Mouse (Mus musculus): ENCODE data around the gene Btbd17. TPM values are rescaled to one million over a fixed set of nuclear protein-coding genes. Genes with fewer than 3 reads are reported as not detected.

The Btbd17 gene
- total RNA-seq, 2 experiments from 2014 or later = not detected

DNA sequence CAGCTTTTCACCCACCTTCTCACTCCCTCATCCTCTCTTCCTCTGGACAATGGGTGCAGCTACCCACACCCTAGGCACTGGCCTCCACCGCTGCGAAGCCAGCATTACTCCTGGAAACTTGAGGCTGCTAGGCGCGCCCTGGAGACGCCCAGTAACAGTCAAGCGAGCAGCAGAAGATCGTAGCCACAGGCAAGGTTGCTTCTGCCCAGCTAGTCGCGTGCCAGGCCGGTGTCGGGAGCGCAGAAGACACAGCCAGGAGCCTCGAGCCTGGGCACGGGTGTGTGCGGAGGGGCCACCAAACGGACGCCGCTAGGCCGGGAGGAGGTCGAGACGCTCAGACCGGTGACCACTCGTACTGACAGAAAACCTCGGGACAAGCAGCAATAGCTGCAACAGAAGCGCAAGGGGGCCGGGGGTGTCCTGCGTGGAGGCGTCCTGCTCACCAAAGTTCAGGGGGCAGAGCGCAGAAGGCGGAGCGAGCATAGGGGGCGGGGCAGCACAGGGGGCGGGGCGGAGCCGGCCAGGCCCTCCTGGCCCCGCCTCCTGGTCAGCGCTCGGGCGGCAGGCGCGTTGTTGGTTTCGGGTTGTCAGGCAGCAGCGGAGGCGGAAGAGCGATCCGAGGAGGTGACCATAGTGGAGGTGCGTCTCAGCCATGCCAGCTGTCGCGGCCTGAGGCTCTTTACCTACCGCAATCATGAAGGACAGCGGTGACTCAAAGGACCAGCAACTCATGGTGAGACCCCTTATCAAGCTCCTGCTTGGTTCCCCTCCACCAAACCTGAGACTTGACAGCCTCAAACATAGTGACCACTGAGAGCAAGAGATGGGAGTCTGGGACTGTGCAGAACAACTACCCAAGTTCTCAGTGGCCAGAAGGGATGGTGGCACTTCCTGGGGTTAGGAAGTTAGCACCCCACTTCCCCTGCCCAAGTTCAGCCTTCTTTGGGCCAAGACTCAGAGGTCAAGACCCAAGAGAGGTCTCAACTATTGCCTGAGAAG lies 30.6 kb downstream of the Btbd17 start, which contains the start of gene Kif19a:
Gene Kif19a, plus strand, starts transcription at position 569 of the 999 bp plus-strand sequence.
- DNase-seq = peak; percentile 82 to 87

DNA sequence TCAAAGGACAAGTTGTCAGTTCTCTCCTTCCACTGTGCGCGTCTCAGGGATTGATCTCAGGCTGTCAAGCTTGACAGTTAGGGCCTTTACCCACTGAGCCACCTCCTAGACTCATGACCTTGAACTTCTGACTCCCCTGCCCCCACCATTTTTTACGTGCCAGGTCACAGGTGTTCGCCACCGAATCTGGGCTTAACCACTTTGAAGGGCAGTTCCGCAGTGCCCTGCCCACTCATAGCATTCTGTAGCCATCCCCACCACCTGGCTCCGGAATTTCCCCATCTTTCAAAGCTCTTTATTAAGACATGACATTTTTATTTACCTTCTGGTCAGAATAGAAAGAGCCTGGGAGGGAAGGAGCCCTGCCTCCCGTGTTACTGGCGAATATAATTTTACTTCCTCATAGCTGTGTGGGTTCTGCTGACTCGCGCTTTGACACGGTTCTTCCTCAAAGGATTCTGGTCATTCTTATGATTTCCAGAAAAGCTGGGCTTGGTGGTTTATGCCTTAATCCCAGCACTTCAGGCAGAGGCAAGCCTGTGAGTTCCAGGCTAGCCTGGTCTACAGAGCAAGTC lies 48.1 kb downstream of the Btbd17 start:
- DNase-seq = no peak

DNA sequence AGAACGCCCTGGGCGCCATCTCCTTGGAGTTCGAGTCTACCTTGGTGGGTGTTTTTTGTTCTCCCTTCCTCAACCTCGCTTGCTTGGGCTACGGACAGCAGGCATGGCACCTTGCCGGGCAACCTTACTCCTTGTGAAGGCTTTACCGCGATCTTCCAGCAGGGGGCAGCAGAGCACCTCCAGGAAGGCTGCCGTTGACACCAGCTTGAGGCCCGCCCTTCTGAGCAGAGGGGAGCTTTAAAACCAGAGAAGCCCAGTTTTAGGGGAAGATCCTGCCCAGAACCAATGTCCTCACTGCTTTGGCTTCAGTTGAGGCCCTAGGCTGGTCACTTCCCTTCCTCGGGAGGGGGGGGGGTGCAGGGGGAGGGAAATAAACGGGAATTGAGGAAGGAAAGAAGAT lies 50.6 kb downstream of the Btbd17 start:
- DNase-seq = peak; percentile 92 to 93

DNA sequence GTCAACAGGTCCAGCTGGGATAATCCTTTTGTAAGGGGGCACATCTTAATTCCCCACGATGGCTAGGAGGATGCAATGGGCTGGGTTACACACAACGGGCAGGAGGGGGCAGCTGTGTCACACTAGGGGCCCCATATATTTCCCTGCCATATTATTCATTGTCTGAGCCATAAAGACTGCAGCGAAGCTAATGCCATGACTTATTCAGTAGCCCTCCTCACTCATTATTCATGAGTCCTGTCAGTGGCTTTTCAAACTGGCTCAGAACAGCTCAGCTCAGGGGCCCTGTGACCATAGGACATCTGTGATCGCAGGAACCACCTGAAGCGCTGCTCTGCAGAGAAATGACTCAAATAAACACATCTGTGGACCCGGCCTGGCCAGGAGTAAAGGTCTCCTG lies 54.3 kb downstream of the Btbd17 start:
- no peak for DNase-seq

Other genes with a start within 250 kb of the Btbd17 start
- 1,000 to 10,000 TPM; 1,120 to 1,187 TPM for gene Rpl38, start 127.4 kb downstream of the Btbd17 start, total RNA-seq (2021)
- gene Ttyh2, start 120.5 kb downstream of the Btbd17 start, total RNA-seq (2021) = 100 to 1,000 TPM in 1 of 2 experiments, 10 to 100 TPM in 1; 64.3 to 124 TPM
- under 1 TPM; 0.23 to 0.36 TPM for gene Dnaic2, start 68.5 kb downstream of the Btbd17 start, total RNA-seq (2021)
- under 1 TPM; 0.63 TPM for gene Kif19a, start 30.6 kb downstream of the Btbd17 start, total RNA-seq (2021)
- gene Gpr142, start 3.0 kb upstream of the Btbd17 start, total RNA-seq (2021) = not detected
- gene Gprc5c, start 55.2 kb upstream of the Btbd17 start, total RNA-seq (2021) = 1 to 10 TPM; 6.9 to 8.8 TPM
- gene Cd300a, start 94.1 kb upstream of the Btbd17 start, total RNA-seq (2021) = 1 to 10 TPM; 1.4 to 2.4 TPM
- gene Cd300lb, start 138.4 kb upstream of the Btbd17 start, total RNA-seq (2021) = 1 to 10 TPM in 1 of 2 experiments, under 1 TPM in 1; 0.89 to 1.5 TPM
- not detected for gene Cd300c, start 173.2 kb upstream of the Btbd17 start, total RNA-seq (2021)
- 1 to 10 TPM; 1.1 TPM for gene Cd300ld, start 194.0 kb upstream of the Btbd17 start, total RNA-seq (2021)
- gene Cd300c2, start 205.9 kb upstream of the Btbd17 start, total RNA-seq (2021) = 1 to 10 TPM; 3.0 to 5.5 TPM
- gene Cd300ld2, start 220.2 kb upstream of the Btbd17 start, total RNA-seq (2021) = not detected
- gene Cd300ld4, start 231.1 kb upstream of the Btbd17 start, total RNA-seq (2021) = under 1 TPM in 1 of 2 experiments, not detected in 1; 0.63 TPM
- 1 to 10 TPM; 5.3 to 8.1 TPM for gene Cd300ld5, start 241.8 kb upstream of the Btbd17 start, total RNA-seq (2021)